Mouse (Mus musculus) embryonic facial prominence, embryonic 11.5 days (tissue): ENCODE results near the gene Mterf4. TPM values are rescaled to one million over a fixed set of nuclear protein-coding genes. Genes with fewer than 3 reads are reported as not detected.
A peak's percentile ranks its signal among the peaks of the same experiment; 100 is the strongest.

Experiments
- ATAC-seq: fragments of 200-750 bp; cut with Nextera tagmentation; replicated peaks from 2 replicates; pipeline ENCODE4 v1.8.0; 2017; ENCODE audit warnings: low read depth; ENCODE audit not compliant: insufficient number of reproducible peaks, low FRiP score, low TSS enrichment
- DNase-seq: peaks from one replicate; pipeline ENCODE4 v3.0.0-alpha.2; 2015; ENCODE audit warnings: low spot score
- H3K27ac ChIP-seq: fragments of 300-500 bp; sonication (generic); replicated peaks from 2 replicates; pipeline ENCODE4 v1.5.1; 2014; ENCODE audit warnings: mild to moderate bottlenecking, low read depth, low read length, control low read depth
- H3K27me3 ChIP-seq: fragments of 300-500 bp; sonication (generic); 2 replicates; pipeline ENCODE4 v1.6.1; 2014; ENCODE audit warnings: mild to moderate bottlenecking, low read length, moderate library complexity, mixed read lengths; ENCODE audit not compliant: control insufficient read depth, insufficient read depth
- H3K36me3 ChIP-seq: fragments of 300-500 bp; sonication (generic); replicated peaks from 2 replicates; pipeline ENCODE4 v1.6.1; 2014; ENCODE audit warnings: low read depth, mild to moderate bottlenecking, low read length, moderate library complexity, mixed read lengths; ENCODE audit not compliant: control insufficient read depth, insufficient read depth
- H3K4me1 ChIP-seq: fragments of 300-500 bp; sonication (generic); 2 replicates; pipeline ENCODE4 v1.6.1; 2014; ENCODE audit warnings: low read length, mixed read lengths; ENCODE audit not compliant: control insufficient read depth, insufficient read depth
- H3K4me2 ChIP-seq: fragments of 300-500 bp; sonication (generic); 2 replicates; pipeline ENCODE4 v1.6.1; 2014; ENCODE audit warnings: low read depth, mild to moderate bottlenecking, control low read depth, low read length, moderate library complexity
- H3K4me3 ChIP-seq: fragments of 300-500 bp; sonication (generic); 2 replicates; pipeline ENCODE4 v1.5.1; 2014; ENCODE audit warnings: low read depth, low read length, control low read depth
- H3K9ac ChIP-seq: fragments of 300-500 bp; sonication (generic); replicated peaks from 2 replicates; pipeline ENCODE4 v1.6.1; 2014; ENCODE audit warnings: mild to moderate bottlenecking, control low read depth, low read length
- H3K9me3 ChIP-seq: fragments of 300-500 bp; sonication (generic); replicated peaks from 2 replicates; pipeline ENCODE4 v1.6.1; 2016; ENCODE audit warnings: mild to moderate bottlenecking, low read length, inconsistent platforms, mixed read lengths; ENCODE audit not compliant: control insufficient read depth
- WGBS: fragments of 180-500 bp; shearing (Covaris S2); extraction: QIAGEN DNeasy Blood & Tissue Kit; methylation state at CpG from one replicate; pipeline ENCODE4 v1.1.7; 2014; 5-methylcytosine and 5-hydroxymethylcytosine counted together
- polyA plus RNA-seq: library from polyadenylated mRNA; unstranded; fragments of >200 nt; fragmentation: Nextera tagmentation; extraction: Ambion mirVana; gene quantifications from 2 replicates; pipeline ENCODE4 v1.2.1, GENCODE M21; 2014

Gene Mterf4
- polyA plus RNA-seq, 1 experiment from 2014 or later: 32.5 TPM

DNA sequence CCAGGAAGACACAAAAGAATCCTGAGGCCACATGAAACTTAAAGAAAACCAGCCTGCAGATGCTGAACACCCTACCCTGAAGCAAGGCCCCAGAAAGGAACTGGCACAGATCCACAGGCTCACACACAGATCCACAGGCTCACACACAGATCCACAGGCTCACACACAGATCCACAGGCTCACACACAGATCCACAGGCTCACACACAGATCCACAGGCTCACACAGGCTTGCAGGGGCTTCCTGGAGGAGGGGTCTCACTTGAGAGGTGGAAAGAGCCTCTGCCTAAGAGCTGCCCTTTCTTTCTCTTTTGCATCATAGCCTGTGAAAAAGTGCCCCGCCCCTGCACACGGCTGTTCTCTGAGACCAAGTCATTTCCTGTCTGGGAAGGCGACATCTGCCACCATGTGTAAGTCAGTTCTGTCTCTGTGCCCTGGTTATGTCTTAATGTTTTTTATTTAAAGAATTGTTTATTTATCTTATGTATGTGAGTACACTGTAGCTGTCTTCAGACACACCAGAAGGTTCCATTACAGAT lies 16.0 kb downstream of the Mterf4 start:
- Histone ChIP-seq H3K27me3 (no peaks in the 10 kb centered on the region), H3K36me3 (no peaks in the 10 kb centered on the region), H3K4me3 (no peak overlapping the region), H3K4me2 (no peak overlapping the region), H3K9me3 (no peaks in the 10 kb centered on the region), H3K9ac (no peak overlapping the region), H3K27ac (no peak overlapping the region), H3K4me1 (no peaks in the 10 kb centered on the region)
- DNase-seq: no peak
- ATAC-seq: no peak
- WGBS: 63% methylated on average over 3 of the region's 3 CpGs

- Histone ChIP-seq H3K4me1 (no peaks in the 10 kb centered on the region), H3K9ac (no peak overlapping the region), H3K9me3 (no peaks in the 10 kb centered on the region), H3K27ac (no peak overlapping the region), H3K4me2 (no peak overlapping the region), H3K4me3 (no peak overlapping the region), H3K27me3 (no peaks in the 10 kb centered on the region), H3K36me3 (no peaks in the 10 kb centered on the region)
- ATAC-seq (no peak), DNase-seq (no peak)
- WGBS: 76% methylated on average over 7 of the region's 7 CpGs
These were observed 28.7 kb downstream of the Mterf4 start for GRCm38 (mm10) chr1:93277041-93277440.

GRCm38 (mm10) chr1:93275561-93275960 lies 30.2 kb downstream of the Mterf4 start:
- 80% methylated on average over 6 of the region's 6 CpGs for WGBS
- Histone ChIP-seq H3K27me3 (no peaks in the 10 kb centered on the region), H3K27ac (no peak overlapping the region), H3K9me3 (no peaks in the 10 kb centered on the region), H3K4me2 (no peak overlapping the region), H3K4me3 (no peak overlapping the region), H3K9ac (no peak overlapping the region), H3K36me3 (no peaks in the 10 kb centered on the region), H3K4me1 (no peaks in the 10 kb centered on the region)
- ATAC-seq (no peak), DNase-seq (no peak)

GRCm38 (mm10) chr1:93272409-93272821 lies 33.3 kb downstream of the Mterf4 start:
- Histone ChIP-seq H3K36me3 (no peaks in the 10 kb centered on the region), H3K27me3 (no peaks in the 10 kb centered on the region), H3K9ac (no peak overlapping the region), H3K27ac (no peak overlapping the region), H3K4me1 (no peaks in the 10 kb centered on the region), H3K4me3 (no peak overlapping the region), H3K4me2 (no peak overlapping the region), H3K9me3 (no peaks in the 10 kb centered on the region)
- DNase-seq: peak; percentile 74
- WGBS: 5% methylated on average over 16 of the region's 16 CpGs
- ATAC-seq: peak; percentile 66

DNA sequence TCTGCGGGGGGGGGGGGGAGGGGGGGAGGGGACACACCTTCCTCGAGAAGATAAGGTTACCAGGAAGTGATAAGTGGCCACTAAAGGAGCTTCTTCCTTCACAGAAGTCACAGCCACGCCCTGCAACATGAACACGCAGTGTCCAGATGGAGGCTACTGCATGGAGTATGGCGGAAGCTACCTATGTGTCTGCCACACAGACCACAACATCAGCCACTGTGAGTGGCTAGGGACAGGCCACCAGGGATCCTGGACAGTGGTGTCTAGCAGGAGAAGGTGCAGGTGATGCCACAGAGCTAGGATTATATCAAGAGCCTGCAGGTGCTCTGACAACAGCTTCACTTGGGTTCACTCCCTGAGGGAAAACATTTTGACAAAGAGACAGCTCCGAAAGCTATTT lies 34.0 kb downstream of the Mterf4 start:
- H3K4me1 ChIP-seq: no peaks in the 10 kb centered on the region
- H3K9me3 ChIP-seq: no peaks in the 10 kb centered on the region
- DNase-seq: no peak
- no peak for ATAC-seq
- WGBS: 78% methylated on average over 6 of the region's 6 CpGs
- no peaks in the 10 kb centered on the region for H3K27me3 ChIP-seq
- H3K4me3 ChIP-seq: no peak overlapping the region
- no peak overlapping the region for H3K27ac ChIP-seq
- H3K4me2 ChIP-seq: no peak overlapping the region
- H3K36me3 ChIP-seq: no peaks in the 10 kb centered on the region
- no peak overlapping the region for H3K9ac ChIP-seq

GRCm38 (mm10) chr1:93270516-93271240 lies 35.0 kb downstream of the Mterf4 start:
- no peak for DNase-seq
- Histone ChIP-seq H3K9me3 (no peaks in the 10 kb centered on the region), H3K4me1 (no peaks in the 10 kb centered on the region), H3K4me3 (no peak overlapping the region), H3K4me2 (no peak overlapping the region), H3K9ac (no peak overlapping the region), H3K36me3 (no peaks in the 10 kb centered on the region), H3K27ac (no peak overlapping the region), H3K27me3 (no peaks in the 10 kb centered on the region)
- 59% methylated on average over 3 of the region's 3 CpGs for WGBS
- ATAC-seq: no peak

GRCm38 (mm10) chr1:93268246-93268645 lies 37.5 kb downstream of the Mterf4 start:
- no peaks in the 10 kb centered on the region for H3K36me3 ChIP-seq
- H3K9me3 ChIP-seq: no peaks in the 10 kb centered on the region
- WGBS: 83% methylated on average over 2 of the region's 2 CpGs
- H3K4me3 ChIP-seq: no peak overlapping the region
- no peak overlapping the region for H3K9ac ChIP-seq
- no peaks in the 10 kb centered on the region for H3K4me1 ChIP-seq
- DNase-seq (no peak), ATAC-seq (no peak)
- H3K4me2 ChIP-seq: no peak overlapping the region
- H3K27ac ChIP-seq: no peak overlapping the region
- no peaks in the 10 kb centered on the region for H3K27me3 ChIP-seq

GRCm38 (mm10) chr1:93267207-93267606 lies 38.5 kb downstream of the Mterf4 start:
- ATAC-seq: no peak
- Histone ChIP-seq H3K9ac (no peak overlapping the region), H3K4me3 (no peak overlapping the region), H3K4me1 (no peaks in the 10 kb centered on the region), H3K9me3 (no peaks in the 10 kb centered on the region), H3K27ac (no peak overlapping the region), H3K27me3 (no peaks in the 10 kb centered on the region), H3K4me2 (no peak overlapping the region), H3K36me3 (no peaks in the 10 kb centered on the region)
- peak; percentile 63 for DNase-seq
- WGBS: 31% methylated on average over 3 of the region's 3 CpGs
